Mouse (Mus musculus) thymus, adult 2 months (tissue): ENCODE measurements at regions not wholly inside any gene's neighbourhood (a gene's known extent, or its start where the extent isn't known, plus 50 kb on each side); places are given as distances from the start of the nearest gene placed in this dataset.

Source experiments
- DNase-seq: peaks from one replicate; pipeline ENCODE4 v3.0.0; 2021
- H3K27ac ChIP-seq: fragments of 200-500 bp; 2 replicates; pipeline ENCODE4 v1.5.1; 2012; ENCODE audit warnings: low read length, control low read depth; ENCODE audit not compliant: control insufficient read depth, insufficient read depth
- H3K27me3 ChIP-seq: fragments of 200-500 bp; 2 replicates; pipeline ENCODE4 v1.6.1; 2012; ENCODE audit warnings: mild to moderate bottlenecking, low read length, moderate library complexity, mixed read lengths; ENCODE audit not compliant: control insufficient read depth, insufficient read depth
- H3K36me3 ChIP-seq: fragments of 200-500 bp; 2 replicates; pipeline ENCODE4 v1.6.1; 2012; ENCODE audit warnings: mild to moderate bottlenecking, low read length, moderate library complexity; ENCODE audit not compliant: control insufficient read depth, insufficient read depth
- H3K4me1 ChIP-seq: fragments of 200-500 bp; replicated peaks from 2 replicates; pipeline ENCODE4 v1.6.1; 2012; ENCODE audit warnings: low read length; ENCODE audit not compliant: control insufficient read depth, insufficient read depth
- H3K4me3 ChIP-seq: fragments of 200-500 bp; 2 replicates; pipeline ENCODE4 v1.5.1; 2012; ENCODE audit warnings: mild to moderate bottlenecking, low read length, control low read depth, moderate library complexity; ENCODE audit not compliant: control insufficient read depth, insufficient read depth
- CTCF ChIP-seq: fragments of 200-500 bp; IDR thresholded peaks from 2 replicates; pipeline ENCODE4 v1.5.1; 2012; ENCODE audit warnings: mild to moderate bottlenecking, control low read depth, low read length, moderate library complexity, borderline replicate concordance; ENCODE audit not compliant: control insufficient read depth, poor library complexity, insufficient read depth; ENCODE audit errors: extremely low read depth
- POLR2A ChIP-seq: fragments of 200-500 bp; IDR thresholded peaks from 2 replicates; pipeline ENCODE4 v1.6.1; 2012; ENCODE audit warnings: mild to moderate bottlenecking, low read length, control low read depth, moderate library complexity; ENCODE audit not compliant: control insufficient read depth, poor library complexity, insufficient read depth; ENCODE audit errors: extremely low read depth
- WGBS: fragments of 180-500 bp; shearing (Covaris S2); methylation state at CpG from one replicate; pipeline ENCODE4 v1.1.7; 2018; 5-methylcytosine and 5-hydroxymethylcytosine counted together

DNA sequence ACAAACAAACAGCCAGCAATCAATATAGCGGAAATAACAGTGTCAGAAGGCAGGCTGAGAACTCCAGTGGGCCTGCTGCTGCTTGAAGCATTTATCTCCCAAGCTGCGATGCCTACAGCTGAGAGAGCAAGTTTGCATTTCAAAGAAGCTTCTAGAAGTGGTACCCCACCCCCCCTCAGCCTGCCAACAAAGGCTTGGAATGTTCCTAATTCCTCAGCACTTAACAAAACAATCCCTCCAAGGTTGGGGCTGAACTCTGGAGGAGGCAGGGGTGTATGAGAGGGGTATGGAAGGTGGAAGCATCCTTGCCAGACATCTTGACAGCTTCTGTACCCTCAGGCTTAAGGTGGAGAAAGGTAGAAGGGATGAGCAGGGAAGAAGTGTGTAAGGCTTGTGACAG is 70.2 kb upstream of the Lmcd1 start:
- no peaks in the 10 kb centered on the region for H3K27me3 ChIP-seq
- H3K4me1 ChIP-seq = no peaks in the 10 kb centered on the region
- TF ChIP-seq POLR2A (no peak), CTCF (no peak)
- 62% methylated on average over 2 of the region's 2 CpGs for WGBS
- H3K36me3 ChIP-seq = no peaks in the 10 kb centered on the region
- no peak overlapping the region for H3K4me3 ChIP-seq
- DNase-seq = no peak
- no peak overlapping the region for H3K27ac ChIP-seq

DNA sequence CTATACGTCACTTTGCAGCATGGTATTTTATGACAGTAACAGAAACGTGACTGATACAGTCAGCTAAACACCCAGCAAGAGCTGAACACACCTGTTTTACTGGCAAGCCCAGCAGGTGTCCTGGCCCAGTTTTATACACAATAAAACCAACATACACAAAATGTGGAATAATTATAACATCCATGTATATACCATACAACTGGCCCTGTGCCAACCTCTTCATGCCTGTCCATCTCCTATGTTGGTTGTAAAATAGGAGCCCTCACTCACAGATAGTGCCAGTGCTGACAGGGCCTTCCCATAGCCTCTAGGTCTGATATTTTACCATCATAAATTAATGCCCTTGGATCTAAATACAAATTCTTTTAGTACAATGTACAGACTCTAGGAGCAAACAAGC is 68.6 kb upstream of the Lmcd1 start:
- 84% methylated on average over 2 of the region's 2 CpGs for whole genome bisulfite sequencing
- DNase-seq = no peak
- Histone ChIP-seq H3K27me3 (no peaks in the 10 kb centered on the region), H3K4me3 (no peak overlapping the region), H3K27ac (no peak overlapping the region), H3K4me1 (no peaks in the 10 kb centered on the region), H3K36me3 (no peaks in the 10 kb centered on the region)
- TF ChIP-seq CTCF (no peak), POLR2A (no peak)

DNA sequence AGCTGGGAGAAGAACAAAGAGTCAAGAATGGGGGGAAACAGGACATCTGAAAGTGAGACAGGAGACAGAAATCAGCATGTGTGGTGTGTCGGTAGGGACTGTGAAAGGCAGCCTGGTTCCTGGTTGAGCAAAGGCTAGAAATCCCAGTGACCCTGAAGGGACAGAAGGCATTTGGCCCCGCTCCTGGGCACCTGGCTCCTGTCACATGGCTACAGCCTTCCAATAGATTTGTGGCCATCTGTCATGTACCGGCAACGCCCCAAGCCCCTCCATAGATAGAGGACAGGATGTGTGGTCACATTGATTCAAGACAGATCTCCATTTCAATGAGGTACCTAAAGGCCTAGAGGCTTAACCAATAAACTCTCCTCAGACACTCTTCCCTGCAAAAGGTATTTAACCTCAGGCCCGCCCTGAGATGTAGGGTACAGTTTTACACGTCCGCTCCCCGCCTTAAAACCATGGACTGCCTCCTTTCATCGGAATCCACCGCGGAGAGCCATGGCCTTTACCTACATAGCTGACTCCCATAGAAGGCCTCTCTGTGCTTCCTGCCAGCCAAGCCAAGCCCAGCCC is 68.0 kb upstream of the Lmcd1 start:
- Histone ChIP-seq H3K4me1 (no peaks in the 10 kb centered on the region), H3K27ac (no peak overlapping the region), H3K36me3 (no peaks in the 10 kb centered on the region), H3K27me3 (no peaks in the 10 kb centered on the region), H3K4me3 (no peak overlapping the region)
- TF ChIP-seq POLR2A (no peak), CTCF (no peak)
- no peak for DNase-seq
- 92% methylated on average over 11 of the region's 11 CpGs for WGBS

DNA sequence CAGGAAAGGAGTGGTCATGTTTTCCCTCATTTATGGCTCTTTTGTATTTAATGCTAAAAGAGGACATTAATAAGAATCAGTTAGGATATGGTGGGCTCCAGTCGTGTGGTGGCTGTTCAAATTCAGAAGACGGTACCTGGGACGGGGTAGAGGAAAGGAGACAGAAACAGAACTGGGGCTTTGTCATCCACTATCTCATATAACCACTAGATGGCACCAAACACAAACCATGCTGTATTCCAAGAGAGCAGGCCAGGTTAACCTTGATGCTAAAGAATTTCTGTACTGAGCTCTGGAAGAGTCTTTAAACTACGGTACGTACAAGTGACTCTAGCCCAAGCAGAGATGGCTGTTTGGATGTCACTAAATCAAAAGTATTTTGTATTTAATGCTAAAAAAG is 66.3 kb upstream of the Lmcd1 start:
- H3K4me3 ChIP-seq = no peak overlapping the region
- WGBS = 29% methylated on average over 5 of the region's 5 CpGs
- no peaks in the 10 kb centered on the region for H3K4me1 ChIP-seq
- peak; percentile 27 for DNase-seq
- H3K27ac ChIP-seq = no peak overlapping the region
- TF ChIP-seq POLR2A (no peak), CTCF (no peak)
- no peaks in the 10 kb centered on the region for H3K27me3 ChIP-seq
- no peaks in the 10 kb centered on the region for H3K36me3 ChIP-seq

DNA sequence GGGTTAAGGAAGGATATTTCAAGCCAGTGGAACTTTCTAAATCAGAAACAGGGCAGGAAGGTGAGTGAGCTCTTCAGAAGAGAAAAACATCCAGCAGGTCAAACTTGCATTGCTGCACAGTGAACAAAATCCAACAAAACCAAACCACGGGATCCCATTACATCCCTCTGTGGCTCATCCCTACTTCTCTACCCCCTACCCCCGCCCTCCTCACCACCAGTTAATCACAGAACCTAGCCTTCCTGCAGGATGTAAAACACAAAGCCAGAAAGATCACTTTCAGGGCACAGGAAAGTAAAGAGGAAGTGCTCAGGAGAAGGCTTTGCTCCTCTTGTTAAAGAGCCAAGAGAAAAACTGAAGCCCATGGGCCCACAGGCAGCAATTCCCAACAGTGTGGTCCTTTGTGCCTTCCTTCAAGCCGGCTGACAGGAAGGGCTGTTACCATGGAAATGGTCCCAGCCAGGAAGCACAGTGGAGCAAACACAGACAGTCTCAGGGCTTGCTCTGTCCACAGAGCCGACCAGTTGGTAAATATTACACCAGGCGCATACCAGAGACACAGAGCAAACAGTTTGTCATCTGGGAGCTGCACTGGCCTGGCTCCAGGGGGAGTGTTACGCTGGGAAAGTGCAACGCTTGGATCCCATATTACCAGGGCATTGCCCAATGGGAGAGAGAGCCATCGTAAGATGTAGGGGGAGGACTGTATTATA is 63.2 kb upstream of the Lmcd1 start:
- Histone ChIP-seq H3K36me3 (no peaks in the 10 kb centered on the region), H3K4me1 (no peaks in the 10 kb centered on the region), H3K27ac (no peak overlapping the region), H3K4me3 (no peak overlapping the region), H3K27me3 (no peaks in the 10 kb centered on the region)
- WGBS = 58% methylated on average over 8 of the region's 8 CpGs
- no peak for TF ChIP-seq CTCF
- TF ChIP-seq POLR2A = no peak
- DNase-seq = no peak

DNA sequence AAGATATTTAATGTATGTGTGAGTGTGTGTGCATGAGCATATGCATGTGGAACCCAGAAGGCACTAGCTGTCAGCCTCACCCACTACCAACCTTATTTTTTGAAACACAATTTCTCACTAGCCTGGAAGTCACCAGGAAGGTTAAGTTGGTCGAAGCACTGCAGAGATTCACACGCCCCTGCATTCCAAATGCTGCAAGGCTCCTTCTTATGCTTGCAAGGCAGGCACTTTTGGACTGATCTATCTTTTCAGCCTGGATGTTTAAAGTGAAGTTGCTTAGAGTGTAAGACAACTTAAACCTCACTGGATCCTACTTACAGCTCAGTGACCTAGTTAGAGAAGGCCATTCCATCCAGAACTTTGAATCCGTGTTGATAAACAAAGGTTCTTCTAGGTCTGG is 56.7 kb upstream of the Lmcd1 start:
- WGBS = 86% methylated on average over 3 of the region's 3 CpGs
- H3K4me1 ChIP-seq = no peaks in the 10 kb centered on the region
- H3K36me3 ChIP-seq = no peaks in the 10 kb centered on the region
- TF ChIP-seq CTCF = no peak
- no peak for TF ChIP-seq POLR2A
- no peaks in the 10 kb centered on the region for H3K27me3 ChIP-seq
- no peak overlapping the region for H3K27ac ChIP-seq
- no peak overlapping the region for H3K4me3 ChIP-seq
- no peak for DNase-seq
